Mouse (Mus musculus) CD8-positive naive resting alpha-beta T cell, adult 57 days (primary cell): ENCODE results near the gene Lipn. TPM values are rescaled to one million over a fixed set of nuclear protein-coding genes. Genes with fewer than 3 reads are reported as not detected.

Source experiments
- total RNA-seq: library from RNA; stranded (reverse); gene quantifications from one replicate; pipeline ENCODE4 v1.2.4, GENCODE M21; 2023

Lipn gene
- total RNA-seq: not detected

GRCm38 (mm10) chr19:34066779-34067472 is at the start of gene Lipn:
Gene Lipn, plus strand, starts transcription at chr19:34067358.

GRCm38 (mm10) chr19:34100633-34101032 is 33.5 kb downstream of the Lipn start, which contains the start of gene Lipm:
Gene Lipm, plus strand, starts transcription at chr19:34100933.

Other genes with a start within 250 kb of the Lipn start
- not detected for gene Lipf, start 106.2 kb upstream of the Lipn start, total RNA-seq
- not detected for gene Lipk, start 59.1 kb upstream of the Lipn start, total RNA-seq
- not detected for gene Lipm, start 33.6 kb downstream of the Lipn start, total RNA-seq
- not detected for gene Ankrd22, start 98.7 kb downstream of the Lipn start, total RNA-seq
- gene Stambpl1, start 124.9 kb downstream of the Lipn start, total RNA-seq: 52.3 TPM
- not detected for gene Acta2, start 188.2 kb downstream of the Lipn start, total RNA-seq
- 26.9 TPM for gene Fas, start 223.3 kb downstream of the Lipn start, total RNA-seq